Mouse (Mus musculus) MEL (cell line): ENCODE measurements around the gene Iqcj. TPM values are rescaled to one million over a fixed set of nuclear protein-coding genes. Genes with fewer than 3 reads are reported as not detected.

Experiments
- DNase-seq: peaks from one replicate; pipeline ENCODE4 v3.0.0; 2011; ENCODE audit warnings: low read depth, low spot score
- H3K27ac ChIP-seq: 2 replicates; pipeline ENCODE4 v1.5.1; 2012; ENCODE audit warnings: low read depth, mild to moderate bottlenecking, control low read depth, low read length, moderate library complexity; ENCODE audit not compliant: control insufficient read depth
- H3K27me3 ChIP-seq, 2 experiments: fragments of 150-350 bp in 1 of 2; sonication (generic) in 1 of 2; 2 replicates each; pipeline ENCODE4 v1.6.1; 2012; ENCODE audit warnings: low read length in 2 of 2, mild to moderate bottlenecking in 2 of 2, improper control_type of control experiment in 1 of 2, moderate library complexity in 1 of 2; ENCODE audit not compliant: insufficient read depth in 2 of 2, control insufficient read depth in 1 of 2
- H3K36me3 ChIP-seq, 2 experiments: 2 replicates each; pipeline ENCODE4 v1.6.1; 2012 to 2014; ENCODE audit warnings: low read length in 2 of 2, improper control_type of control experiment in 1 of 2, inconsistent platforms in 1 of 2, mild to moderate bottlenecking in 1 of 2; ENCODE audit not compliant: insufficient read depth in 2 of 2, control insufficient read depth in 1 of 2
- H3K4me1 ChIP-seq, 2 experiments: fragments of 150-350 bp in 1 of 2; sonication (generic) in 1 of 2; 2 replicates each; pipeline ENCODE4 v1.6.1; 2012; ENCODE audit warnings: low read length in 2 of 2, improper control_type of control experiment in 1 of 2, mild to moderate bottlenecking in 1 of 2; ENCODE audit not compliant: insufficient read depth in 2 of 2, control insufficient read depth in 1 of 2
- H3K4me3 ChIP-seq, 2 experiments: fragments of 150-350 bp in 1 of 2; sonication (generic) in 1 of 2; 2 replicates each; pipeline ENCODE4 v1.5.1; 2012; ENCODE audit warnings: low read depth in 2 of 2, low read length in 2 of 2, mild to moderate bottlenecking in 2 of 2, moderate library complexity in 2 of 2, control low read depth in 1 of 2, improper control_type of control experiment in 1 of 2; ENCODE audit not compliant: control insufficient read depth in 1 of 2, insufficient read depth in 1 of 2
- H3K79me2 ChIP-seq: 2 replicates; pipeline ENCODE4 v1.6.1; 2012; ENCODE audit warnings: mild to moderate bottlenecking, low read length, moderate library complexity; ENCODE audit not compliant: control insufficient read depth, poor library complexity, insufficient read depth
- H3K9ac ChIP-seq: 2 replicates; pipeline ENCODE4 v1.6.1; 2012; ENCODE audit warnings: low read depth, mild to moderate bottlenecking, control low read depth, low read length, moderate library complexity; ENCODE audit not compliant: control insufficient read depth, poor library complexity, severe bottlenecking
- H3K9me3 ChIP-seq: fragments of 150-350 bp; sonication (generic); replicated peaks from 2 replicates; pipeline ENCODE4 v1.6.1; 2012; ENCODE audit warnings: mild to moderate bottlenecking, low read length, improper control_type of control experiment, moderate library complexity; ENCODE audit not compliant: insufficient read depth
- ELF1 ChIP-seq: IDR thresholded peaks from 2 replicates; pipeline ENCODE4 v1.6.1; 2014; ENCODE audit warnings: low read depth, mild to moderate bottlenecking, inconsistent platforms, low read length, improper control_type of control experiment, moderate library complexity
- MAZ ChIP-seq: IDR thresholded peaks from 2 replicates; pipeline ENCODE4 v1.6.1; 2012; ENCODE audit warnings: low read depth, mild to moderate bottlenecking, inconsistent platforms, low read length, improper control_type of control experiment
- NELFE ChIP-seq: IDR thresholded peaks from 2 replicates; pipeline ENCODE4 v1.6.1; 2011; ENCODE audit warnings: low read depth, low read length, improper control_type of control experiment
- POLR2AphosphoS2 ChIP-seq: IDR thresholded peaks from 2 replicates; pipeline ENCODE4 v1.6.1; 2011; ENCODE audit warnings: low read length, improper control_type of control experiment
- POLR2AphosphoS5 ChIP-seq: IDR thresholded peaks from 2 replicates; pipeline ENCODE4 v1.6.1; 2012; ENCODE audit warnings: low read depth, borderline replicate concordance, mild to moderate bottlenecking, inconsistent platforms, low read length, moderate library complexity, mixed read lengths
- RAD21 ChIP-seq: IDR thresholded peaks from 2 replicates; pipeline ENCODE4 v1.6.1; 2011; ENCODE audit warnings: mild to moderate bottlenecking, low read depth, low read length, improper control_type of control experiment
- UBTF ChIP-seq: IDR thresholded peaks from 2 replicates; pipeline ENCODE4 v1.6.1; 2012; ENCODE audit warnings: low read depth, mild to moderate bottlenecking, inconsistent platforms, low read length, improper control_type of control experiment, moderate library complexity, borderline replicate concordance; ENCODE audit not compliant: insufficient read depth
- USF2 ChIP-seq, 2 experiments: IDR thresholded peaks; 2 replicates each; pipeline ENCODE4 v1.6.1; 2011 to 2012; ENCODE audit warnings: improper control_type of control experiment in 2 of 2, low read length in 2 of 2, borderline replicate concordance in 1 of 2, inconsistent platforms in 1 of 2, low read depth in 1 of 2, mild to moderate bottlenecking in 1 of 2; ENCODE audit not compliant: insufficient read depth in 1 of 2
- ZC3H11A ChIP-seq: IDR thresholded peaks from 2 replicates; pipeline ENCODE4 v1.6.1; 2012; ENCODE audit warnings: low read depth, mild to moderate bottlenecking, inconsistent platforms, low read length, improper control_type of control experiment
- ZKSCAN1 ChIP-seq: IDR thresholded peaks from 2 replicates; pipeline ENCODE4 v1.6.1; 2012; ENCODE audit warnings: low read depth, mild to moderate bottlenecking, inconsistent platforms, low read length, improper control_type of control experiment, moderate library complexity
- ZMIZ1 ChIP-seq: IDR thresholded peaks from 2 replicates; pipeline ENCODE4 v1.6.1; 2012; ENCODE audit warnings: low read depth, mild to moderate bottlenecking, inconsistent platforms, low read length, improper control_type of control experiment, moderate library complexity
- polyA plus RNA-seq, 2 experiments: library from polyadenylated mRNA; stranded (reverse) in 1 of 2; unstranded in 1 of 2; fragments of >175 nt in 1 of 2; fragments of >200 nt in 1 of 2; gene quantifications; 2 replicates each; pipeline versions ENCODE4 v1.2.1 to v1.2.4; 2012; ENCODE audit warnings: low replicate concordance in 2 of 2, low read depth in 1 of 2; ENCODE audit not compliant: insufficient read length in 2 of 2, insufficient read depth in 1 of 2, missing spikeins in 1 of 2
- total RNA-seq: library from RNA; depleted of rRNA; stranded (reverse); fragments of 300-350 nt; gene quantifications from 2 replicates; pipeline ENCODE4 v1.2.3, GENCODE M21; 2012

Gene Iqcj
- total and polyA plus RNA-seq, 3 experiments, result not detected

- no peak for DNase-seq
- Histone ChIP-seq H3K4me3 (no peak overlapping the region), H3K9me3 (no peaks in the 10 kb centered on the region), H3K27ac (no peak overlapping the region), H3K79me2 (no peaks in the 10 kb centered on the region), H3K4me1 (no peaks in the 10 kb centered on the region), H3K9ac (no peak overlapping the region), H3K36me3 (no peaks in the 10 kb centered on the region)
- TF ChIP-seq RAD21 (no peak), MAZ (no peak), ELF1 (no peak), USF2 (IDR thresholded peaks at IDR 0.05; ENCODE audit: borderline replicate concordance in 1 of 2, insufficient read depth in 1 of 2, low read depth in 1 of 2, low read length in 2 of 2) (no peak), POLR2AphosphoS2 (no peak), ZKSCAN1 (no peak), UBTF (no peak)
- TF ChIP-seq, all 39 proteins: peak for 0
- H3K27me3 ChIP-seq, result no peaks in the 10 kb centered on the region
These were observed 62.5 kb downstream of the Iqcj start for GRCm38 (mm10) chr3:67954459-67955065.

GRCm38 (mm10) chr3:67959672-67960071 is 67.7 kb downstream of the Iqcj start:
- TF ChIP-seq POLR2AphosphoS5, result no peak
- no peak for DNase-seq
- Histone ChIP-seq H3K9ac (no peak overlapping the region), H3K9me3 (no peaks in the 10 kb centered on the region), H3K4me1 (no peaks in the 10 kb centered on the region), H3K27me3 (no peaks in the 10 kb centered on the region), H3K36me3 (no peaks in the 10 kb centered on the region), H3K27ac (no peak overlapping the region), H3K79me2 (no peaks in the 10 kb centered on the region), H3K4me3 (no peak overlapping the region)

- H3K4me1 ChIP-seq, result no peaks in the 10 kb centered on the region
These were observed 68.1 kb downstream of the Iqcj start for GRCm38 (mm10) chr3:67960133-67960532.

More at GRCm38 (mm10) chr3:67960133-67960532, 68.1 kb downstream of the Iqcj start:
- no peak for DNase-seq
- TF ChIP-seq MAZ, result no peak
- TF ChIP-seq POLR2AphosphoS5, result no peak
- TF ChIP-seq NELFE, result no peak
- TF ChIP-seq ZKSCAN1, result no peak
- TF ChIP-seq ZMIZ1, result no peak
- no peak for TF ChIP-seq ZC3H11A
- no peaks in the 10 kb centered on the region for H3K79me2 ChIP-seq
- no peak overlapping the region for H3K4me3 ChIP-seq
- no peaks in the 10 kb centered on the region for H3K9me3 ChIP-seq
- H3K9ac ChIP-seq, result no peak overlapping the region
- no peaks in the 10 kb centered on the region for H3K36me3 ChIP-seq
- no peaks in the 10 kb centered on the region for H3K27me3 ChIP-seq
- no peak overlapping the region for H3K27ac ChIP-seq
